Mouse (Mus musculus) neural tube, embryonic 14.5 days (tissue): ENCODE data around the gene Rab3a. TPM values are rescaled to one million over a fixed set of nuclear protein-coding genes. Genes with fewer than 3 reads are reported as not detected.

Experiments used
- ATAC-seq: fragments of 200-750 bp; cut with Nextera tagmentation; 2 replicates; pipeline ENCODE4 v1.8.0; 2017; ENCODE audit warnings: low read depth, mild to moderate bottlenecking, moderate TSS enrichment, moderate library complexity
- H3K27ac ChIP-seq: fragments of 300-500 bp; sonication (generic); 2 replicates; pipeline ENCODE4 v1.5.1; 2014; ENCODE audit warnings: low read depth, mild to moderate bottlenecking, control low read depth, low read length, moderate library complexity, mixed read lengths
- H3K27me3 ChIP-seq: fragments of 300-500 bp; sonication (generic); 2 replicates; pipeline ENCODE4 v1.6.1; 2014; ENCODE audit warnings: low read length; ENCODE audit not compliant: control insufficient read depth, insufficient read depth
- H3K36me3 ChIP-seq: fragments of 300-500 bp; sonication (generic); 2 replicates; pipeline ENCODE4 v1.6.1; 2014; ENCODE audit warnings: low read length, mixed read lengths; ENCODE audit not compliant: control insufficient read depth, insufficient read depth
- H3K4me1 ChIP-seq: fragments of 300-500 bp; sonication (generic); 2 replicates; pipeline ENCODE4 v1.6.1; 2014; ENCODE audit warnings: low read length; ENCODE audit not compliant: control insufficient read depth, insufficient read depth
- H3K4me2 ChIP-seq: fragments of 300-500 bp; sonication (generic); 2 replicates; pipeline ENCODE4 v1.6.1; 2014; ENCODE audit warnings: mild to moderate bottlenecking, low read depth, low read length, control low read depth
- H3K4me3 ChIP-seq: fragments of 300-500 bp; sonication (generic); 2 replicates; pipeline ENCODE4 v1.5.1; 2014; ENCODE audit warnings: low read depth, low read length, control low read depth, mixed read lengths
- H3K9ac ChIP-seq: fragments of 300-500 bp; sonication (generic); replicated peaks from 2 replicates; pipeline ENCODE4 v1.6.1; 2014; ENCODE audit warnings: low read depth, mild to moderate bottlenecking, control low read depth, low read length, mixed read lengths
- H3K9me3 ChIP-seq: fragments of 300-500 bp; sonication (generic); 2 replicates; pipeline ENCODE4 v1.6.1; 2016; ENCODE audit warnings: low read length; ENCODE audit not compliant: control insufficient read depth
- WGBS: fragments of 180-500 bp; shearing (Covaris S2); extraction: QIAGEN DNeasy Blood & Tissue Kit; methylation state at CpG from one replicate; pipeline ENCODE4 v1.1.7; 2014; 5-methylcytosine and 5-hydroxymethylcytosine counted together
- polyA plus RNA-seq: library from polyadenylated mRNA; unstranded; fragments of >200 nt; fragmentation: Nextera tagmentation; extraction: Ambion mirVana; gene quantifications from 2 replicates; pipeline ENCODE4 v1.2.1, GENCODE M21; 2014

Rab3a gene
- polyA plus RNA-seq, 1 experiment from 2014 or later, result 690 TPM

- WGBS, result 78% methylated on average over 5 of the region's 5 CpGs
- peaks cover 45% of the 10 kb centered on the region for H3K36me3 ChIP-seq
- no peak overlapping the region for H3K4me2 ChIP-seq
- H3K4me3 ChIP-seq, result no peak overlapping the region
- H3K9me3 ChIP-seq, result no peaks in the 10 kb centered on the region
- peak overlapping the region; percentile 22 for H3K9ac ChIP-seq
- peak overlapping the region; percentile 35 for H3K27ac ChIP-seq
- no peaks in the 10 kb centered on the region for H3K27me3 ChIP-seq
- H3K4me1 ChIP-seq, result peaks cover 38% of the 10 kb centered on the region
- no peak for ATAC-seq
Observed at GRCm38 (mm10) chr8:70773410-70773809, 18.9 kb downstream of the Rab3a start.

GRCm38 (mm10) chr8:70773833-70774232, 19.4 kb downstream of the Rab3a start:
- Histone ChIP-seq H3K9ac (peak overlapping the region; percentile 22), H3K27ac (peak overlapping the region; percentile 35), H3K4me2 (peak overlapping the region; percentile 12; the same call in 1 of the 2 replicates), H3K4me3 (0 out of 2 replicates have a peak overlapping the region, but pooled peaks have one; percentile 1), H3K27me3 (no peaks in the 10 kb centered on the region), H3K36me3 (peaks cover 40% of the 10 kb centered on the region), H3K9me3 (no peaks in the 10 kb centered on the region), H3K4me1 (peaks cover 38% of the 10 kb centered on the region)
- ATAC-seq, result no peak
- WGBS, result 53% methylated on average over 7 of the region's 9 CpGs

GRCm38 (mm10) chr8:70774740-70775139, 20.3 kb downstream of the Rab3a start:
- H3K4me1 ChIP-seq, result peaks cover 38% of the 10 kb centered on the region
- H3K27me3 ChIP-seq, result no peaks in the 10 kb centered on the region
- H3K36me3 ChIP-seq, result peaks cover 41% of the 10 kb centered on the region
- peak overlapping the region; percentile 82; the same call in 1 of the 2 replicates for H3K4me3 ChIP-seq
- H3K9ac ChIP-seq, result peak overlapping the region; percentile 39; the same call in 1 of the 2 replicates
- no peaks in the 10 kb centered on the region for H3K9me3 ChIP-seq
- 90% methylated on average over 18 of the region's 18 CpGs for WGBS
- ATAC-seq, result no peak
- H3K4me2 ChIP-seq, result peak overlapping the region; percentile 88; the same call in 1 of the 2 replicates
- no peak overlapping the region for H3K27ac ChIP-seq

DNA sequence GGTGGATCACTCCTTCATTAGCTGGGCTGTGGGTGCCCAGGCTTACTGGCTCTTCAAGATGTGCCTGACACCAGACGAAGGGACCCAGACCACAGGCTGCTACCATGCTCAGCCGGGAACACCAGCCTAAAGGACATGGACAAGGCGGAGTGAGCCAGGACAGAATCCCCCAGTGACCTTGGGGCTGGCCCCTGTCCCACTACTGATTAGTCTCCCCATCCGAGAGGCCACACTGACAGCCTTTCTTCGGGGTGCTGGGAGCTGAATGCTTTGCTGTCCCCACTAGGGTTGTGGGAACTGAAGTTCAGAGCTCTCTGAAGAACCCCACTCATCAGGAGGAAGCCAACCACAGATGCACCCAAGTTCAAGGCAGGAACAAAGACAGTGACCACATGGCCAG, 20.7 kb downstream of the Rab3a start:
- H3K9ac ChIP-seq, result peak overlapping the region; percentile 97
- no peak overlapping the region for H3K27ac ChIP-seq
- peaks cover 39% of the 10 kb centered on the region for H3K36me3 ChIP-seq
- H3K9me3 ChIP-seq, result no peaks in the 10 kb centered on the region
- 85% methylated on average over 5 of the region's 5 CpGs for WGBS
- H3K27me3 ChIP-seq, result no peaks in the 10 kb centered on the region
- no peak for ATAC-seq
- H3K4me2 ChIP-seq, result peak overlapping the region; percentile 88
- peak overlapping the region; percentile 82 for H3K4me3 ChIP-seq
- peaks cover 38% of the 10 kb centered on the region for H3K4me1 ChIP-seq

DNA sequence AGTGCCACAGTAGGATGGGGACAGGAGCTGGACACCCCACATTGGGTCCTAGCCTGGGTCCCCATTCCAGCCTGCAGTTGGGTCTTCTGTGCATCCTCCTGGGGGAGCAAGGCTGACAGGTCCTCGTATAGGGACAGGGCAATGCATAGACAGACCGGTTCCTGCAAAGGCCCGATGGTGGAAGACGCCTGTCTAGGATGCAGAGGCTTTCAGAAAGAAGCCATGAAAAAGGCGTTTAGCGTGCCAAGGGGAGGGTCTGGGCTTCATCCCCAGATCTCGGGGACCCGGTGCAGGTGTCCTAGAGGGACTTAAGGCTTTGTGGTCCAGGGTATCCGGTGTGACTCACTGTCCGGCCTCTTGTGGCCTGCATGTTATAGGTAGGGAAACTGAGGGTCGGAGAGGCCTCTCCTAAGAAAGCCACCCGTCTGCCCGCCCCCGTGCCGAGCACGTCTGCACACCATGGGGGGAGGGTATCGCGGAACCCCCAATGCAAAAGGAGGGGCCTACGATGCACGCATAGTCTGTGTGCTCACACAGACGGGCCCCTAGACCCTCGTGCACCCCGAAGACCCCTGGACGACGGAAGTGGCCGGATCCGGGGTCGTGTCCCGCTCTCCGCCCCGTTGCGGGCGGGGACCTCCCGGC, 21.5 kb downstream of the Rab3a start:
- H3K27me3 ChIP-seq, result no peaks in the 10 kb centered on the region
- WGBS, result 2% methylated on average over 31 of the region's 34 CpGs
- peak; percentile 0; the same call in 1 of the 2 replicates for ATAC-seq
- H3K4me2 ChIP-seq, result peak overlapping the region; percentile 88
- peak overlapping the region; percentile 86 for H3K27ac ChIP-seq
- peak overlapping the region; percentile 82 for H3K4me3 ChIP-seq
- H3K9ac ChIP-seq, result peak overlapping the region; percentile 97
- H3K36me3 ChIP-seq, result peaks cover 39% of the 10 kb centered on the region
- H3K4me1 ChIP-seq, result peaks cover 38% of the 10 kb centered on the region
- no peaks in the 10 kb centered on the region for H3K9me3 ChIP-seq

- Histone ChIP-seq H3K4me3 (peak within 1 kb of the TSS; percentile 82), H3K27ac (peak within 1 kb of the TSS; percentile 86), H3K27me3 (no peaks in the 10 kb centered on the region), H3K4me1 (peaks cover 38% of the 10 kb centered on the region), H3K36me3 (peaks cover 38% of the 10 kb centered on the region), H3K9ac (peak within 1 kb of the TSS; percentile 97), H3K4me2 (peak within 1 kb of the TSS; percentile 88), H3K9me3 (no peaks in the 10 kb centered on the region)
- under 1% methylated on average over 89 of the region's 94 CpGs for WGBS
- peak; percentile 93 for ATAC-seq
Observed at GRCm38 (mm10) chr8:70776496-70777444, 22.3 kb downstream of the Rab3a start, which contains the start of gene Pik3r2. TSS of gene Pik3r2 (minus strand) at chr8:70776713.

DNA sequence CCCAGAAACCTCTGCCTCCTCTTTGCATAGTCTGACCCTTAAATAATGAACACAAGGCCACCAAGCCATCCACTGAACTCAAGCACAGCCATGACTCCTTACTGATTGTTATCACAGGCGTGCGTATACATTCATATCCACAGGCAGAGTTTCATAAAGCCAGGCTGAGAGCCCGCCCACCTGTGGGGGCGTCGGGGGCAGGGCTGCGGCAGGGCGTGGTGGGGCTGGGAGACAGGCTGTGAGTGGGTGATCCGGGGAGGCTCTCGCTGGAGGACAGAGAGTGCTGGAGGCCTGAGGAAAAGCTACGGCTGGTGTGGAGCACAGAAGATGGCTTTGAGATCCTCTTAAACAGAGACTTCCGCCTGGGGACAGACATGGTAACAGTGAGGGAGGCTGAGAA, 25.6 kb downstream of the Rab3a start:
- 86% methylated on average over 11 of the region's 11 CpGs for WGBS
- Histone ChIP-seq H3K36me3 (peaks cover 34% of the 10 kb centered on the region), H3K9ac (no peak overlapping the region)

DNA sequence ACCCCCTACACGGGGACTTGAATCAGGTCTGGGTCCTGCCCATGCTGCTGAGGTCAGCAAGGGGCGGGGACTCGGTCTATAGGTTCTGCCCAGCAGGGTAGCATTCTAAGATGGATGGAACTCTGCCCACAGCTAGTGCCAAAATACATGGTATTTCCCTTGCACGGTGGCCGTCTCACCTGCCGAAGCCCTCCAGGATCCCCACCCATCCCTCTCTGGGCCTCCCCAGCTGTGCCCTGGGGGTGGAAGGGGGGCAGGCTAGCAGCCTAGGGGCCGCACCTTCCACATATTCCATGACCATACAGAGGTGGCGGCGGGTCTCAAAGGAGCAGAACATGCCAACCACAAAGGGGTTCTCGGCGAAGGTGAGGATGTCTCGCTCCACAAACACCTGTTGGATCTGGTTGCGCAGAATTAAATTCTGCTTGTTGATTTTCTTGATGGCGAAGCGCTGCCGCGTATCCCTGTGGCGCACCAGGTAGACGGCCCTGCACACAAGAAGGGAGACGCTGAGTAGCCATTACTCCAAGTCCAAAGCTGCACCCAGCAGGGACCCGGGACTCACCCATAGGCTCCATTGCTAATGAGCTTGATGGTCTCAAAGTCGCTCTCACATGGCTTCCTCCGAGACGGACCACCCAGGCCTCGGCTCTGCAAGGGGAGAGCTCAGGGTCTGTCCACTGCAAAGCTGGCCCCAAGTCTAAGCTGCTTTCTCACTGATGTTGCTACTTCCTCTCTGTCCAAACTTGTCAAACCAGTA, 32.0 kb downstream of the Rab3a start:
- H3K36me3 ChIP-seq, result peaks cover 22% of the 10 kb centered on the region
- no peak overlapping the region for H3K4me3 ChIP-seq
- 0 out of 2 replicates have a peak, but pooled peaks cover 8% of the 10 kb centered on the region for H3K4me1 ChIP-seq
- H3K9ac ChIP-seq, result no peak overlapping the region
- no peak for ATAC-seq
- no peak overlapping the region for H3K4me2 ChIP-seq
- WGBS, result 87% methylated on average over 25 of the region's 25 CpGs
- H3K27ac ChIP-seq, result no peak overlapping the region
- no peaks in the 10 kb centered on the region for H3K9me3 ChIP-seq
- no peaks in the 10 kb centered on the region for H3K27me3 ChIP-seq

More for the DNA sequence above, 25.6 kb downstream of the Rab3a start:
- no peak overlapping the region for H3K27ac ChIP-seq
- H3K4me1 ChIP-seq, result peaks cover 17% of the 10 kb centered on the region
- H3K4me2 ChIP-seq, result no peak overlapping the region
- H3K4me3 ChIP-seq, result no peak overlapping the region
- H3K9me3 ChIP-seq, result no peaks in the 10 kb centered on the region
- ATAC-seq, result no peak
- H3K27me3 ChIP-seq, result no peaks in the 10 kb centered on the region
